Comparison of ENCODE assay signal across 21 mouse cellular contexts in genomic region chr12:75638345-75638744, GRCm38 (mm10). TPM values are rescaled to one million over a fixed set of nuclear protein-coding genes. Genes with fewer than 3 reads are reported as not detected.
A peak's percentile ranks its signal among the peaks of the same experiment; 100 is the strongest.
DNase-seq lines count a peak whose midpoint lies in the region; ATAC-seq and TF ChIP-seq lines count a peak whose summit lies in the region.
"Had no signal": no experiment of that assay in that cellular context is flagged by ENCODE, and none has a peak within 500 bp of the region (broad histone marks: within the 10 kb centered on the region; RNA-seq: fewer than 3 reads in every experiment).

No protein-coding gene starts in this region.

- 91% methylated on average over 2 of the region's 2 CpGs for WGBS in midbrain, embryonic 11.5 days
- 91% methylated on average over 2 of the region's 2 CpGs for WGBS in hindbrain, embryonic 10.5 days

- no peak overlapping the region for H3K27ac ChIP-seq in CH12.LX (ENCODE audit: insufficient read depth, low read depth)
- H3K27ac ChIP-seq in midbrain, embryonic 11.5 days (ENCODE audit: low read depth, low read length), result no peak overlapping the region
- H3K27ac ChIP-seq in hindbrain, embryonic 10.5 days, result no peak overlapping the region
- H3K27ac ChIP-seq: embryonic facial prominence, embryonic 10.5 days; forebrain, embryonic 10.5 days; heart, embryonic 10.5 days; hindbrain, embryonic 13.5 days; hindbrain, postnatal 0 days had no signal

- dilution Hi-C loops in CH12.LX (cut with MboI; ENCODE audit: extremely low pct_ligation_motif_present, extremely low pct_unique_long_range_greater_than_20kb, low sequenced_read_pairs), result no loop called here

- H3K4me2 ChIP-seq in CH12.LX (ENCODE audit: insufficient read depth, low read depth, poor library complexity, severe bottlenecking), result no peak overlapping the region
- no peak overlapping the region for H3K4me2 ChIP-seq in midbrain, embryonic 11.5 days
- H3K4me2 ChIP-seq: hindbrain, embryonic 13.5 days had no signal

- no peak for TF ChIP-seq EP300 in CH12.LX (IDR thresholded peaks at IDR 0.05; ENCODE audit: low read length)

- H3K79me2 ChIP-seq in CH12.LX (replicated peaks; ENCODE audit: control insufficient read depth, extremely low read depth, insufficient read depth, poor library complexity, severe bottlenecking), result no peaks in the 10 kb centered on the region; the same call in 1 of the 2 replicates

- ATAC-seq in megakaryocyte, adult 5-6 weeks (ENCODE audit: poor library complexity, severe bottlenecking), result peak; percentile 78
- ATAC-seq in midbrain, embryonic 11.5 days (ENCODE audit: low FRiP score), result no peak
- ATAC-seq: CD4-positive, CD25-positive, alpha-beta regulatory T cell, adult 4 months; forebrain, embryonic 14.5 days; hindbrain, postnatal 0 days had no signal

- no peak for TF ChIP-seq CTCF in CH12.LX (conservative IDR thresholded peaks at IDR 0.05 in 1 of 2, IDR thresholded peaks at IDR 0.05 in 1 of 2; ENCODE audit: low read depth in 2 of 2, low read length in 2 of 2)

- H3K36me3 ChIP-seq in CH12.LX (replicated peaks in 1 of 2; ENCODE audit: control insufficient read depth in 1 of 2, insufficient read depth in 1 of 2, low read length in 1 of 2), result peaks cover 0 to 12% of the 10 kb centered on the region in 2 experiments
- H3K36me3 ChIP-seq in midbrain, embryonic 11.5 days (ENCODE audit: control insufficient read depth, insufficient read depth, low read length), result no peaks in the 10 kb centered on the region
- H3K36me3 ChIP-seq in hindbrain, embryonic 10.5 days, result peaks cover under 1% of the 10 kb centered on the region; the same call in 1 of the 2 replicates
- H3K36me3 ChIP-seq: embryonic facial prominence, embryonic 10.5 days; forebrain, embryonic 10.5 days; heart, embryonic 10.5 days; hindbrain, embryonic 13.5 days had no signal

- no peak overlapping the region for H3K4me3 ChIP-seq in CH12.LX (replicated peaks in 1 of 3; ENCODE audit: low read depth in 2 of 3, low read length in 2 of 3, poor library complexity in 1 of 3)
- no peak overlapping the region for H3K4me3 ChIP-seq in midbrain, embryonic 11.5 days (ENCODE audit: low read depth, low read length)
- H3K4me3 ChIP-seq in hindbrain, embryonic 10.5 days, result no peak overlapping the region
- H3K4me3 ChIP-seq: embryonic facial prominence, embryonic 10.5 days; forebrain, embryonic 10.5 days; heart, embryonic 10.5 days; hindbrain, embryonic 13.5 days had no signal

- no peaks in the 10 kb centered on the region for H3K27me3 ChIP-seq in CH12.LX (replicated peaks)
- H3K27me3 ChIP-seq in midbrain, embryonic 11.5 days (ENCODE audit: control insufficient read depth, insufficient read depth, low read length), result no peaks in the 10 kb centered on the region
- no peaks in the 10 kb centered on the region for H3K27me3 ChIP-seq in hindbrain, embryonic 10.5 days (ENCODE audit: insufficient read depth, poor library complexity, severe bottlenecking)
- H3K27me3 ChIP-seq: hindbrain, embryonic 13.5 days had no signal

- peak; percentile 55 for DNase-seq in 416B (ENCODE audit: low read depth)
- no peak for DNase-seq in CH12.LX (ENCODE audit: extremely low read depth)
- DNase-seq in natural killer cell, adult 2 months (ENCODE audit: low spot score in 2 of 2), result peak; percentile 6 to 18
- no peak for DNase-seq in midbrain, embryonic 11.5 days (ENCODE audit: low spot score, missing footprints)
- DNase-seq in hindbrain, embryonic 10.5 days (ENCODE audit: low spot score), result no peak
- DNase-seq: adrenal gland, postnatal 10 days; B cell, adult 2 months; cerebellum, adult 11-12 months; cerebellum, adult 9-10 months; cerebellum, postnatal 36 days; gastrocnemius, postnatal 10 days; heart, postnatal 10 days; heart, postnatal 4 days had no signal

- in situ Hi-C loops in CH12.LX (cut with MboI; ENCODE audit: low pct_ligation_motif_present, low pct_unique_long_range_greater_than_20kb, low sequenced_read_pairs), result no loop called here

- TF ChIP-seq RAD21 in CH12.LX (IDR thresholded peaks at IDR 0.05; ENCODE audit: low read depth, low read length), result no peak

- no peaks in the 10 kb centered on the region for H3K9me3 ChIP-seq in CH12.LX (replicated peaks; ENCODE audit: low read length)
- no peaks in the 10 kb centered on the region for H3K9me3 ChIP-seq in midbrain, embryonic 11.5 days (ENCODE audit: control insufficient read depth, low read length)
- H3K9me3 ChIP-seq in hindbrain, embryonic 10.5 days, result no peaks in the 10 kb centered on the region
- H3K9me3 ChIP-seq: embryonic facial prominence, embryonic 10.5 days; forebrain, embryonic 10.5 days; heart, embryonic 10.5 days; hindbrain, embryonic 13.5 days had no signal

- peaks cover 7 to 33% of the 10 kb centered on the region in 2 experiments; a peak in 3 of 4 replicates for H3K4me1 ChIP-seq in CH12.LX (ENCODE audit: control insufficient read depth in 1 of 2, insufficient read depth in 2 of 2)
- H3K4me1 ChIP-seq in midbrain, embryonic 11.5 days (ENCODE audit: control insufficient read depth, insufficient read depth, low read length), result no peaks in the 10 kb centered on the region
- H3K4me1 ChIP-seq in hindbrain, embryonic 10.5 days (replicated peaks), result no peaks in the 10 kb centered on the region
- H3K4me1 ChIP-seq: embryonic facial prominence, embryonic 10.5 days; forebrain, embryonic 10.5 days; hindbrain, embryonic 13.5 days had no signal

- H3K9ac ChIP-seq in CH12.LX (ENCODE audit: insufficient read depth, low read depth), result no peak overlapping the region
- no peak overlapping the region for H3K9ac ChIP-seq in midbrain, embryonic 11.5 days (ENCODE audit: low read length)
- H3K9ac ChIP-seq: hindbrain, embryonic 13.5 days had no signal

- no peak for TF ChIP-seq POLR2A in CH12.LX (IDR thresholded peaks at IDR 0.05; ENCODE audit: low read depth, low read length)

TF ChIP-seq in CH12.LX, 34 proteins besides CTCF, POLR2A, EP300 and RAD21:
- TF ChIP-seq ZMIZ1 (IDR thresholded peaks at IDR 0.05; ENCODE audit: low read depth, low read length), result no peak
- TF ChIP-seq TBP (conservative IDR thresholded peaks at IDR 0.05; ENCODE audit: low read depth, low read length), result no peak
- no peak for TF ChIP-seq RCOR1 (conservative IDR thresholded peaks at IDR 0.05; ENCODE audit: low read depth, low read length)
- TF ChIP-seq MAZ (IDR thresholded peaks at IDR 0.05; ENCODE audit: low read depth, low read length), result no peak
- no peak for TF ChIP-seq USF1 (IDR thresholded peaks at IDR 0.05; ENCODE audit: low read depth, low read length)
- TF ChIP-seq JUN (IDR thresholded peaks at IDR 0.05; ENCODE audit: insufficient read depth, low read depth, low read length), result no peak
- peak; percentile 64 for TF ChIP-seq BHLHE40 (IDR thresholded peaks at IDR 0.05; ENCODE audit: low read depth, low read length)
- no peak for TF ChIP-seq E2F4 (IDR thresholded peaks at IDR 0.05; ENCODE audit: insufficient replicate concordance, low read depth, low read length)
- TF ChIP-seq KAT2A (IDR thresholded peaks at IDR 0.05; ENCODE audit: insufficient replicate concordance, low read length), result no peak

RNA-seq across cellular contexts. Expression of gene Wdr89, which starts 31.0 kb away (rescaled TPM):
- 19.0 and 27.6 TPM in 2 replicates for total RNA-seq in CH12.LX (2012; rRNA removed)
- total RNA-seq in CH12.LX (2014; rRNA removed), result 29.2 and 33.0 TPM in 2 replicates
- polyA plus RNA-seq in CH12.LX (2012; ENCODE audit: insufficient read length, low read depth), result 10.2 and 15.3 TPM in 2 replicates
- 9.7 and 9.8 TPM in 2 replicates for total RNA-seq in megakaryocyte, adult 5-6 weeks (2015)
- 7.5 and 8.9 TPM in 2 replicates for total RNA-seq in megakaryocyte, adult 5-6 weeks (2017)
- polyA plus RNA-seq in midbrain, embryonic 11.5 days (2014; fragmentation: Nextera tagmentation; extraction: Ambion mirVana), result 10.5 and 11.1 TPM in 2 replicates
- polyA plus RNA-seq in hindbrain, embryonic 10.5 days (2016; fragmentation: Nextera tagmentation; extraction: Ambion mirVana), result 9.8 and 13.3 TPM in 2 replicates

RNA-seq across cellular contexts. Expression of gene Ppp2r5e, which starts 42.3 kb away (rescaled TPM):
- 9.3 TPM in 2 replicates for total RNA-seq in CH12.LX (2012; rRNA removed)
- total RNA-seq in CH12.LX (2014; rRNA removed), result 10.0 and 10.1 TPM in 2 replicates
- 18.3 and 21.7 TPM in 2 replicates for polyA plus RNA-seq in CH12.LX (2012; ENCODE audit: insufficient read length, low read depth)
- total RNA-seq in megakaryocyte, adult 5-6 weeks (2015), result 30.3 and 33.7 TPM in 2 replicates
- 14.0 and 17.6 TPM in 2 replicates for total RNA-seq in megakaryocyte, adult 5-6 weeks (2017)
- 22.3 and 24.7 TPM in 2 replicates for polyA plus RNA-seq in midbrain, embryonic 11.5 days (2014; fragmentation: Nextera tagmentation; extraction: Ambion mirVana)
- polyA plus RNA-seq in hindbrain, embryonic 10.5 days (2016; fragmentation: Nextera tagmentation; extraction: Ambion mirVana), result 14.2 and 14.3 TPM in 2 replicates

Comparison
In these comparisons a context has a peak if more than half of its experiments do, and no peak if none do; other contexts are left out.
1. DNase-seq: peak in 416B (single experiment) and natural killer cell, adult 2 months (2 of 2); none in CH12.LX (single experiment), midbrain, embryonic 11.5 days (single experiment) and hindbrain, embryonic 10.5 days (single experiment).